Mouse (Mus musculus): ENCODE measurements around the gene Snf8.

Snf8 gene

GRCm38 (mm10) chr11:96073295-96073993 is 38.8 kb downstream of the Snf8 start:
- DNase-seq (ENCODE audit: low spot score in 2 of 2) = no peak

GRCm38 (mm10) chr11:96074351-96075176 is 39.9 kb downstream of the Snf8 start:
- no peak for DNase-seq (ENCODE audit: low spot score in 2 of 2)

GRCm38 (mm10) chr11:96075177-96075508 is 40.5 kb downstream of the Snf8 start:
- DNase-seq (ENCODE audit: low spot score in 2 of 2) = peak in 1 of 2 experiments; percentile 17

- DNase-seq (ENCODE audit: low spot score in 2 of 2) = peak; percentile 98 to 100
Observed at GRCm38 (mm10) chr11:96075509-96076220, 41.0 kb downstream of the Snf8 start, which contains the start of gene Atp5g1. Gene Atp5g1 (minus strand): TSS chr11:96075670.

GRCm38 (mm10) chr11:96076221-96077105 is 41.8 kb downstream of the Snf8 start:
- no peak for DNase-seq (ENCODE audit: low spot score in 2 of 2)

- DNase-seq (ENCODE audit: low spot score in 2 of 2) = no peak
Observed at GRCm38 (mm10) chr11:96080736-96081135, 46.1 kb downstream of the Snf8 start.

- DNase-seq (ENCODE audit: low spot score in 2 of 2) = no peak
Observed at GRCm38 (mm10) chr11:96082682-96083081, 48.0 kb downstream of the Snf8 start.

GRCm38 (mm10) chr11:96087981-96088380 is 53.3 kb downstream of the Snf8 start:
- DNase-seq (ENCODE audit: low spot score in 2 of 2) = no peak

- no peak for DNase-seq (ENCODE audit: low spot score in 2 of 2)
Observed at GRCm38 (mm10) chr11:96091073-96091472, 56.4 kb downstream of the Snf8 start.

- no peak for DNase-seq (ENCODE audit: low spot score in 2 of 2)
Observed at GRCm38 (mm10) chr11:96092674-96093291, 58.1 kb downstream of the Snf8 start.

GRCm38 (mm10) chr11:96093361-96093760 is 58.7 kb downstream of the Snf8 start:
- DNase-seq (ENCODE audit: low spot score in 2 of 2) = no peak

Data from frontal cortex, postnatal 10 days (tissue).